Mouse (Mus musculus) A20 (cell line): ENCODE data around the gene Mcoln3.

ENCODE experiments used
- DNase-seq: peaks from one replicate; pipeline ENCODE4 v3.0.0-alpha.2; 2011; ENCODE audit warnings: low read depth, low spot score

Gene Mcoln3

GRCm38 (mm10) chr3:146134834-146135233, 17.6 kb downstream of the Mcoln3 start:
- peak; percentile 93 for DNase-seq

GRCm38 (mm10) chr3:146135417-146135816, 18.2 kb downstream of the Mcoln3 start:
- DNase-seq = no peak

GRCm38 (mm10) chr3:146136422-146136821, 19.2 kb downstream of the Mcoln3 start:
- DNase-seq = peak; percentile 85

- no peak for DNase-seq
Observed at GRCm38 (mm10) chr3:146140276-146140675, 23.0 kb downstream of the Mcoln3 start.

GRCm38 (mm10) chr3:146142523-146142922, 25.3 kb downstream of the Mcoln3 start:
- no peak for DNase-seq

- no peak for DNase-seq
Observed at GRCm38 (mm10) chr3:146145501-146145900, 28.3 kb downstream of the Mcoln3 start.

- no peak for DNase-seq
Observed at GRCm38 (mm10) chr3:146146131-146146530, 28.9 kb downstream of the Mcoln3 start.

- DNase-seq = peak; percentile 69
Observed at GRCm38 (mm10) chr3:146149156-146150057, 32.2 kb downstream of the Mcoln3 start, which contains the start of gene Mcoln2. Mcoln2 (plus strand) TSS chr3:146149833.

GRCm38 (mm10) chr3:146150058-146150400, 32.8 kb downstream of the Mcoln3 start:
- peak; percentile 75 for DNase-seq

GRCm38 (mm10) chr3:146150560-146150959, 33.3 kb downstream of the Mcoln3 start:
- peak; percentile 87 for DNase-seq

- peak; percentile 68 for DNase-seq
Observed at GRCm38 (mm10) chr3:146151328-146151727, 34.1 kb downstream of the Mcoln3 start.

- peak; percentile 79 for DNase-seq
Observed at GRCm38 (mm10) chr3:146151755-146152154, 34.5 kb downstream of the Mcoln3 start.

- DNase-seq = peak; percentile 88
Observed at GRCm38 (mm10) chr3:146152348-146152747, 35.1 kb downstream of the Mcoln3 start.

GRCm38 (mm10) chr3:146152913-146153312, 35.7 kb downstream of the Mcoln3 start:
- DNase-seq = peak; percentile 82

- peak; percentile 88 for DNase-seq
Observed at GRCm38 (mm10) chr3:146153862-146154611, 36.8 kb downstream of the Mcoln3 start.

GRCm38 (mm10) chr3:146155628-146156576, 38.7 kb downstream of the Mcoln3 start:
- DNase-seq = no peak

- no peak for DNase-seq
Observed at GRCm38 (mm10) chr3:146156811-146157210, 39.6 kb downstream of the Mcoln3 start.

GRCm38 (mm10) chr3:146158039-146158438, 40.8 kb downstream of the Mcoln3 start:
- DNase-seq = peak; percentile 32

- DNase-seq = peak; percentile 29
Observed at GRCm38 (mm10) chr3:146159360-146159759, 42.1 kb downstream of the Mcoln3 start.

- DNase-seq = no peak
Observed at GRCm38 (mm10) chr3:146162197-146162596, 44.9 kb downstream of the Mcoln3 start.

GRCm38 (mm10) chr3:146169356-146169755, 52.1 kb downstream of the Mcoln3 start:
- DNase-seq = no peak
